Mouse (Mus musculus) lung, embryonic 16.5 days (tissue): ENCODE results near the gene Cd8b1. TPM values are rescaled to one million over a fixed set of nuclear protein-coding genes. Genes with fewer than 3 reads are reported as not detected.

Source experiments
- ATAC-seq: fragments of 200-750 bp; cut with Nextera tagmentation; 2 replicates; pipeline ENCODE4 v1.8.0; 2017; ENCODE audit warnings: low read depth, mild to moderate bottlenecking, moderate library complexity
- H3K27ac ChIP-seq: fragments of 300-500 bp; sonication (generic); 2 replicates; pipeline ENCODE4 v1.5.1; 2014; ENCODE audit warnings: mild to moderate bottlenecking, control low read depth, low read length
- H3K27me3 ChIP-seq: fragments of 300-500 bp; sonication (generic); 2 replicates; pipeline ENCODE4 v1.6.1; 2014; ENCODE audit warnings: low read depth, low read length, mixed read lengths; ENCODE audit not compliant: control insufficient read depth, insufficient read depth
- H3K36me3 ChIP-seq: fragments of 300-500 bp; sonication (generic); 2 replicates; pipeline ENCODE4 v1.6.1; 2014; ENCODE audit warnings: low read length; ENCODE audit not compliant: control insufficient read depth, insufficient read depth
- H3K4me1 ChIP-seq: fragments of 300-500 bp; sonication (generic); replicated peaks from 2 replicates; pipeline ENCODE4 v1.6.1; 2014; ENCODE audit warnings: low read length, mixed read lengths; ENCODE audit not compliant: control insufficient read depth, insufficient read depth
- H3K4me2 ChIP-seq: fragments of 300-500 bp; sonication (generic); 2 replicates; pipeline ENCODE4 v1.6.1; 2014; ENCODE audit warnings: low read depth, low read length, control low read depth
- H3K4me3 ChIP-seq: fragments of 300-500 bp; sonication (generic); 2 replicates; pipeline ENCODE4 v1.5.1; 2014; ENCODE audit warnings: mild to moderate bottlenecking, low read length, control low read depth
- H3K9ac ChIP-seq: fragments of 300-500 bp; sonication (generic); 2 replicates; pipeline ENCODE4 v1.6.1; 2014; ENCODE audit warnings: low read length, control low read depth
- H3K9me3 ChIP-seq: fragments of 300-500 bp; sonication (generic); 2 replicates; pipeline ENCODE4 v1.6.1; 2016; ENCODE audit warnings: low read length; ENCODE audit not compliant: control insufficient read depth
- WGBS: fragments of 180-500 bp; shearing (Covaris S2); extraction: QIAGEN DNeasy Blood & Tissue Kit; methylation state at CpG from one replicate; pipeline ENCODE4 v1.1.7; 2014; 5-methylcytosine and 5-hydroxymethylcytosine counted together
- polyA plus RNA-seq: library from polyadenylated mRNA; unstranded; fragments of >200 nt; fragmentation: Nextera tagmentation; extraction: Ambion mirVana; gene quantifications from 2 replicates; pipeline ENCODE4 v1.2.1, GENCODE M21; 2015

Gene Cd8b1
- polyA plus RNA-seq, 1 experiment from 2014 or later: 0.57 TPM

DNA sequence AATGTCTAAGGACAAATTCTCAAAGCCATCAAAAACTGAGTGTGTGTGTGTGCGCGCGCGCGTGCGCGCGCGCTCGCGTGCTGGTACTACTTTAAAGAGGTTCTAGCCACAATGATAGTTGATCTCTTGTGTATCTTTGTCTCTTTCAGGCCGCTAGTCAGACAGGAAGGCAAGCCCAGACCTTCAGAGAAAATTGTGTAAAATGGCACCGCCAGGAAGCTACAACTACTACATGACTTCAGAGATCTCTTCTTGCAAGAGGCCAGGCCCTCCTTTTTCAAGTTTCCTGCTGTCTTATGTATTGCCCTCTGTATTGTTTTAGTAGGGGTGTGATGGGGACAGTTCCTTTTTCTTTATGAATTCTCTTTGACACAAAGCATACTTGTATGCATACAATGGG lies 54.1 kb downstream of the Cd8b1 start:
- Histone ChIP-seq H3K4me3 (no peak overlapping the region), H3K9ac (no peak overlapping the region), H3K4me2 (no peak overlapping the region), H3K36me3 (no peaks in the 10 kb centered on the region), H3K4me1 (no peaks in the 10 kb centered on the region), H3K9me3 (no peaks in the 10 kb centered on the region), H3K27me3 (no peaks in the 10 kb centered on the region), H3K27ac (no peak overlapping the region)
- no peak for ATAC-seq
- WGBS: 92% methylated on average over 13 of the region's 13 CpGs

- no peaks in the 10 kb centered on the region for H3K9me3 ChIP-seq
- no peak overlapping the region for H3K4me2 ChIP-seq
- no peak overlapping the region for H3K27ac ChIP-seq
- WGBS: 84% methylated on average over 5 of the region's 5 CpGs
- H3K4me1 ChIP-seq: no peaks in the 10 kb centered on the region
- no peaks in the 10 kb centered on the region for H3K36me3 ChIP-seq
- no peaks in the 10 kb centered on the region for H3K27me3 ChIP-seq
- no peak overlapping the region for H3K9ac ChIP-seq
- ATAC-seq: no peak
- no peak overlapping the region for H3K4me3 ChIP-seq
Observed at GRCm38 (mm10) chr6:71381654-71382053, 59.1 kb downstream of the Cd8b1 start.

Other genes with a start within 250 kb of the Cd8b1 start
- 8.8 and 9.7 TPM in 2 replicates for gene Thnsl2, start 178.3 kb upstream of the Cd8b1 start, polyA plus RNA-seq
- 0.70 and 5.1 TPM in 2 replicates for gene Fabp1, start 123.0 kb upstream of the Cd8b1 start, polyA plus RNA-seq
- 52.2 and 55.5 TPM in 2 replicates for gene Krcc1, start 51.1 kb upstream of the Cd8b1 start, polyA plus RNA-seq
- gene Smyd1, start 555 bp upstream of the Cd8b1 start, polyA plus RNA-seq: 3.3 and 4.2 TPM in 2 replicates
- gene Cd8a, start 50.6 kb downstream of the Cd8b1 start, polyA plus RNA-seq: 0.20 and 1.3 TPM in 2 replicates
- 9.7 and 11.3 TPM in 2 replicates for gene Rmnd5a, start 117.8 kb downstream of the Cd8b1 start, polyA plus RNA-seq
- 7.4 and 10.8 TPM in 2 replicates for gene Rnf103, start 171.1 kb downstream of the Cd8b1 start, polyA plus RNA-seq
- gene Chmp3, start 221.0 kb downstream of the Cd8b1 start, polyA plus RNA-seq: 68.9 and 73.9 TPM in 2 replicates